Mouse (Mus musculus) CH12F3 (cell line): Measurements from ENCODE around the gene Tead4.

Experiments used
- in situ Hi-C: fragments of 300-500 bp; cut with MboI; formaldehyde crosslinking; loops from 2 replicates; pipeline ENCODE4 v1.14.3; 2020; ENCODE audit warnings: low sequenced_read_pairs

Gene Tead4

DNA sequence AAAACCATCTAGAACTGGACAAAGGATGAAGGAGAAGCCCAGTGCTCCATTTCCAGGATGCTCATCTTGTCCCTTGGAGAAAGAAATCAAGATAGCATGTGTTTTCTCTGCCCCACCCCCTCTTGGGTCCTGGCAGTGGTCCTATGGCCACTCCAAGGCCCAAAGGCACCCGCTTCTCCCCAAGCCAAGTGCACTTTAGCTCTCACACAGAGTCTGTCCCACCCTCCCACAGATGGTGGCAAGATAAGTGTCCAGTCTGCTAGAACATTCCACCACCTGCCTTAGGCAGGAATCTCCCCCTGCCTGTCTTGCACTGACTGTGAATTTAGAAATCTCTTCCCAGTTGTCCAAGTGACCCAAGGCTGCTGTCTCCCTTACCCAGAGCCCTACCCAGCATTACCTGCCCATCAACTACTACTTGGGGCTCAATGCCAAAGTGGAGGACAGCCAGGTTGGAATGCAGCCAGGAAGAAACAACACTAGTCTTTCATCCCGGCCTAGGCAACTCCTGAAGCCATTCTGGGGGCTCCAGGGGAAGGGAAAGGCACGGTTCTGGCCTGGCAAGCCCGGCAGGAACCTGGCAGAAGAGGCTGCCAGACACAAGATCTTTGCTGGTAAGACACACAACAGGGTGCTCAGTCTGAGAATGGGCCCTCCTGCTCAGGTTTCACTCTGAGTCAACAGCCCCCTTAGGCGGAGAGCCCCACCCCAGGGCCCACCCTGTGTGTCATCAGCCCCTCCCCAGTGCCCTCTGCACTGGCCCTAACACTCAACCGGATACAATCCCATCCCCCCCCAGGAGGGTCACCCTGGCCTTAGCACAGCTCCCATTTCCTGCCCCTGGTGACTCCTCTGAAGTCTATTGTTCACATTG is 4.5 kb downstream of the Tead4 start:
- in situ Hi-C loops: no loop called here

DNA sequence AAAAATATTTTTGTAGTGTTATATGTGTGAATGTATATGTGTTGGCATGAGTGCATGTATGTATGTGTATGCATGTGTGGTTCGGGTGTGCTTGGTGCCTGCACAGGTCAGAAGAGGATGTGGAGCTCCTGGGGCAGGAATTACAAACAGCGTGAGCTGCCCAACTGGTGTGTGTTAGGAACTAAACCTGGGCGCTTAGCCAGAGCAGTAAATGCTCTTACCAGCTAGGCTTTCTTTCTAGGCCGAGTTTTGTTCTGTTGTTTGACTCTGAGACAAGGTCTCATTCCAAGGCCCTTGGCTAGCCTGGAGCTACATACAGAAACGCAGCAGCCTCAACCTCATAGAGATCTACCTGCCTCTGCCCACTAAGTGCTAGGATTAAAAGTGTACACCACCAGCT is 9.3 kb downstream of the Tead4 start:
- in situ Hi-C loops: no loop called here

DNA sequence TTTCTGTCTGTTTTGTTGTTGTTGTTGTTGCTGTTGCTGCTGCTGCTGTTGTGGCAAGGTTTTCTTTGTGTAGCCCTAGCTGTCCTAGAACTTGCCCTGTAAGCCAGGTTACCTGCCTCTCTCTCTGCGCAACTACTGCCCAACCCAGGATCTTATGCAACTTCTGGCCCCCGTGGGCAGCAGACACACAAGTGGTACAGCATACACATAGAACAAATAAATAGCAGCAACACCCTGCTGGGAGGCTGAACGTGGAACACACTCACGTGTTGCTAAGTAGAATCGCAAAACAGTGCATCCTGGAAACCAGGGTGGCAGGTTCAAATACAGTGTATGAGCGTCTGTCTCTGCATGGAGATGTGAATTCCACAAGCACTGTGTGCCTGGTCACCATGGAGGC is 11.9 kb downstream of the Tead4 start:
- in situ Hi-C loops: no loop called here

DNA sequence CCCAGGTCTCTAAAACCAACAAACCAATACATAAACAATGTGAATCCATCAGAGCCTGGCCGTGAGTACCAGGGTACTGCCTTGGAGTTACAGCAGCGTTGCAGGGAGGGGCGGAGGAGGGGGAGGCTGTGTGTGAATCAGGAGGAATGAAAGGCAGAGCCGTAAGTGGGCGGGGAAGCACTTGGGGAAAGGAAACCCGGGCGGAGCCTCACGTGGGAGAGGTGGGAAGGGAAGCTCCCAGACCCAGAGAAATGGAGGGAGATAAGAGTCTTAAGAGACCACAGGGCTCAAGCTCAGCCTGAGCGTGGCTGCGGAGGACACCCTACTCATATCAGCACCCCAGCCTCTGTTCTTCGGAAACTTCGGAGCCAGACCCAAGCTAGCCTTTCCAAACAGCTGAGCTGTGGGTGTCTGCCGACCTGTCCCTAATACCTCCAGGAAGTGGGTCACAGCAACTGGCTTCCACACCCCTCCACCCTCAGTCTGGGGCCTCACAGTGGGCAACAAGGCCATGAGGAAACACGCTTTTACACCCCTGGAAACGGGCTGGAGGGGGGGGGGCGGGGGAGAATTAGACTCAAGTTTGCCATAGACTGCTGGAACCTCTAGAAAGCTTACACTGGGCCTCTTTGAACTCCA is 14.7 kb downstream of the Tead4 start:
- in situ Hi-C loops: no loop called here

DNA sequence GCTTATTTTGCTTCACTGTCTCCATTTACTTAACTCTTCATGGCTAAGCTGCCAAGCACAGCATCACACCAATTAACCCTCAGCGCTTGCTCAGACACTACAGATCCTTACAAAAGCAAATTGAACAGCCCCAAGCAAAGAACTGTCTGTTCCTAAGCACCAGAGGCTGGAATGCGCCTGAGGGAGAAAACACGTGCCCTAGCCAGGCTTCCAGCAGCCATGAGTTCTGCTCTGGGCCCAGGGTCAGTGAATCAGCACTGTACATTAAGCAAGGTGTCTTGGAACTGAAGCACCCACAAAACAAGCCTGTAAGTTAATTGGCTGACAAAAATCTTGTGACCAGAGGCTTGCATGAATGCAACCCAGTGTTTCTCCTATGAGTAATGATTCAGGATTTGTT is 18.5 kb downstream of the Tead4 start:
- in situ Hi-C loops: no loop called here

DNA sequence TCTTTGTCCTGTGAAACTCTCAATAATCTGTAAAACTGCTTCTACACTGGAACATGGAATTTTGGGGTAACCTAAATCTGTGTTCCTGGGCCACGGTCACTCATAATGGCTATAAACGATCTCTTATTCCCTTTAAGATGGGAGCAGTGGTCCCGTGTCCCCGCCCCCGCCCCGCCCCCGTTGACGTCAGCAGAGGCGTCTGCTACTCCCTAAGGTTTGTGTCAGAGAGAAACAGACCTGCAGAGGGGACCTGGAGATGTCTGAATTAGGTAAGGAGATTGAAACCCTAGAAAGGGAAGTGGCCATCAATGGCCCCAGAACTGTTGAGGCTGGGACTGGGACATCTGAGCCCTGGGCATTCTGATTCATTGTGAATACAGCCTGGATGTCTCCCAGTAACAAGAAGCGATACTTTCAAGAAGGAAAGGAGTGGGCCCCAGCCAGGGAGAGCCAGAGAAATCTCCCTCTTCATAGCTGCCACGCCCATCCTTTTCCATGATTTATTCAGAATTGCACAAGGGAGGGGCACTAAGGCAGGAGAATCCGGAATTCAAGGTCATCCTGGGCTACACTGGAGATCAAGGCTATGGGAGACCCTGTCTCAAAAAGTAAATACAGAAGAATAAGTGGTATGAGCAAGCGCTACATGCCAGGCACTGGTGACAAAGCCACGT is 20.0 kb downstream of the Tead4 start:
- in situ Hi-C loops: no loop called here

DNA sequence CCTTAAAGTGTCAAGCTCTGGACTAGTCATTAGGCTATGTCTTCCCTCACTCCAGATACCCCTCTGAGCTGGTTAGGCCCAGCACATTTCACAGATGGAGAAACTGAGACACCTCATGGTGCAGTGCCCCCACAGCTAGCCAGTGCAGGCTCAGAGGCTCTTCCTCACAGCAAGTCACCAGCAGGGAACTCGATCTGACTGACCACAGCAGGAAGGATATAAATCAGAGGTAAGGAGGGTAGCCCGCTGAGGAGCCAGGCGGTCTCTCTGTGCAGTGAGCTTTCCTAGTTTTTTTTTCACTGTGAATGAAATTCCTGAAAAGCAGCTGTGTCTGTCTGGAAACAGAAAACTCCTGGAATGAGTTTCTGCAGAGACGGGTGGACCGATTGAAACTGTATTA is 21.0 kb downstream of the Tead4 start:
- in situ Hi-C loops: no loop called here

DNA sequence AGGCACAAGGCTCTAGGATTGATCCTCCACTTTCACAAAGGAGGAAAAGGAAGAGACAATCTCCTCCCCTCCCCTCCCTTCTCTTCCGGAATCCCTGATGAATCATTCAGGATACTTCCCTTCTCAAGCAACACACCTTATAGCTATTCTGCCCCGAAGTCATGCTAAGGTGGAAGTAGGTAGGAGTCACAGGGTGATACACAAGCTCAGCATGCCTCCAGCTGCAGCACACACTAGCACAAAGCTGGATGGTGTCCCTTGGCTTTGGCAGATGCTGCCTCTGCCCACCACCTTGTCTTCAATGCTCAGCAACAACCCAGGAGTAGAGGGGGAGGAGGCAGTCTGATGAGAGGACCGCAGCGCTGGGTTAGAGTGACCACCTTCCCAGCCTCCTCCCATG is 21.5 kb downstream of the Tead4 start:
- in situ Hi-C loops: no loop called here

DNA sequence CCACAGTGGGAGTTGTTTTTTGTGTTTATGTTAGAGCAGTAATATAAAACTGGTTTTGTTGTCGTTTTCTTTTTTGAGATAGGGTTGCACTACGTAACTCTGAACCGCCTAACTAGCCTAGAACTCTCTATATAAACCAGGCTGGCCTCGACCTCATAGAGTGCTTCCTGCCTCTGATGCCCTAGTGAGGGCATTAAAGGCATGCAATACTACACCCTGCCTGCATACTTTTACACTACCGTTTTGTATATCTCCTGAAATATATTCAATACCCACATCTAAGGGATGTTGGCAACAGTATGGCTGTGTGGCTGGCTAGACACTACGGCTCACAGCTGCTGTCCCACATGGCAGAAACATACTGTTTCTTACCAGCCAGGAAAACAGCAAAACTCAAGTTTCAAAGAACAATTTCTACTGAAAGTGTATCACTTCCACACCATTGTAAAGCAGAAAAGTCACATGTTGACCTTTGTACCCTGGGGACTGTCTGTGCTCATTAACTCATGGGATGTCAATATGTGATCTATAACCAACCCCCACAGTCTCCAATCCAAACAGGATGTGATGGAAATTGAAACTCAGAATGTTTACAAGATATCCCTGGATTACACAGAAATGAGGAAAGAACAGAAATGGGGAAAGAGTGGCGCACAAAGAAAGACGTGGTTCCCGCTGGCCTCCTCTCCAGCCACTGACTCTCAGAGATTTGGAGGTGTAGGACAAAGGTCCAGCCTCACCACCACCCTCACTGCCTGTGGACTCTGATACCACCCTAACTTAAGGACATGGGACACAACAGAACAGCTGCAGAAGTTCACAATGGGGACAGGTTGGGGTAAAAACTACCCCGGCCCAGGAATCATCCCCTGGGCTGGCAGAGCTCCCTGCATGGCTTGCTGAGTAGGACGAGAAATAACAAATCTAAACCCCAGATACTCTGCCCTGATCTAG is 23.2 kb downstream of the Tead4 start:
- in situ Hi-C loops: no loop called here

DNA sequence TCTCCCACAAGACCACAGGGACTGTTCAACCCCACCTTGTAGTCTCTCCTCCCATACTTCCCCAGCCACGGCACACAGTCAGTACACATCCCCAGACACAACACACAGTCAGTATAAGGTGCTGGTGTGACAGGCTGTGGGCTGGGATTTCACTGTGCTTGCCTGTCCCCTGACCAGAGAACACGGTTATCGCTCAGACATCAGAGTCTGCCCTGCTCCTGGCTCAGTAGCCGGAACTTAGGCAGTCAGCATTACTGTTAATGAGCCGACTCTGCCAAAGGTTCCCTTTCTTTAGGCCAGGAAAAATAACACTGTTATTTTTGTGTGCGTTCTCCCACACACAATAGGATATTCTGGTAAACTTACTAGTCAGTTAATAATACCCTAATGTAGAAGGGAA is 24.3 kb downstream of the Tead4 start:
- in situ Hi-C loops: no loop called here

DNA sequence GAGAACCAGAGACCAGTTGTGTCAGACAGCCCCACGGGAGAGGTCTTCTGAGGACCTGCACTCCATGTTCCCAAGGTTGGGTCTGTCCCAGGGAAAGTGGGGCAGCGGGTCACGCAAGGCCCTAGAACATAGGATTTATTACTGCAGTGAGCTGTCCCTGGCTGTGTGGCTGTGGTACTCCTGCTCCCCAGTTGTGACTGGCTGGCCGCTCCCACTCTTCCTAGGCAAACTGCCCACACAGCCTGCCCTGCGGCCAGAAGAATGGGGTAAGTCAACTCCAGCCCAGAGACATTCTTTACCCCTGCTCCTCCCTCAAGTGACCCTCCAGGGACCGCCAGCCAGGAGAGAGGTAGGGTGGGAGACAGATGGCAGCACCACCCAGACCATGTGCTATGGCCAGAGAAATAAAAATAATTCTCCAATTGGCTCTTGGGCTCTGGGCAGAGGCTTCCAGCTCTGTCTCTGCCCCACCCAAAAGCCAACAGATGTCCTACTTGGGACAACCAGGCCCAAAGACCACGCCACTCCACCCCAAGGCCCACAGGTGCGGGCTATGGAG is 25.0 kb downstream of the Tead4 start:
- in situ Hi-C loops: no loop called here

DNA sequence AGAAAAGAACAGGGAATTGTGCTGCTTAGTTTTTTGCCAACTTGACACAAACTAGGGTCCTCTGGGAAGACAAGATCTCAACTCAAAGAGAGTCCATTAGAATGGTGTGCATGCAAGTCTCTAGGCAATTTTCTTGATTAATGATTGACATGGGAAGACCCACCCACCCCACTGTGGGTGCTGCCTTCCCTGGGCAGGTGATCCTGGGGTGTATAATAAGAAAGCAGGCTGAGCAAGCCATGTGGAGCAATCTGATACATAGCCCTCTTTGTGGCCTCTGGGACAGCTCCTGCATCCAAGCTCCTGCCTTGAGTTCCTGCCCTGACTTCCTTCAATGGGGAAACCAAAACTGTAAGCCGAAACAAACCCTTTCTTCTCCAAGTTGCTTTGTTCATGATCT is 27.1 kb downstream of the Tead4 start:
- in situ Hi-C loops: no loop called here

DNA sequence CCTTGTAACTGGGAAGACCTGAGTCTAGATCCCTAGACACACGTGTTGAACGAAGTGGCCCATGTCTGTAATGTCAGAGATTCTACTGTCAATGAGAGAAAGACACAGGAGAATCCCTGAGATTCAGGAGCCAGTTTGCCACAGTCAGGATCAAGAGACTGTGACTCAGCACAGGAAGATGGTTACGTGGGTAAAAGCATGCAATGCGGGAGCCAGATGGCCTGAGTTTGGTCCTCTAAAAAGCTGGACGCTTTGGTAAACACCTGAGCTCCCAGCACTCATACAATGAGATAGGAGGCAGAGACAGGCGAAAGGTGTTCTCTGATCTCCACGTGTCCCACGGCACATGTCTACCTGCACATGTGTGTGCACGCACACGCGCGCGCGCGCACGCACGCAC is 27.9 kb downstream of the Tead4 start:
- in situ Hi-C loops: no loop called here

DNA sequence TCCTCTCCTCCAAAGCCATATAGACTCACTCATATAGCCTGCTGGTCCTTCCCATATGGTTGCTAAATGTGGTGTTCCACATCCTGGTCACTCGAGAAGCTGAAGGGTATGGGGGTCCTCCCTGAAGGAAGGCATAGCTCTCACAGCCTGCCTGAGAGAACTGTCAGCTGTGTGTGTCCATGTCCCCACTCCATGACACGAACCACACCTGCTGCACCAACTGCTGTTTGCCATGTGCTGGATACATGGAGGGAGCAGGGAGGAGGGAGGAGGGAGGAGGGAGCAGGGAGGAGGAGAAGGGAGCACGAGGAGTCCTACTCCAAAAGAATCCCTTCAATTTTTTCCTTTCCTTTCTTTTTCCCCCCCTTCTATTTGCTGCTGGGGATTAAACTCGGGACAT is 30.8 kb downstream of the Tead4 start:
- in situ Hi-C loops: no loop called here

DNA sequence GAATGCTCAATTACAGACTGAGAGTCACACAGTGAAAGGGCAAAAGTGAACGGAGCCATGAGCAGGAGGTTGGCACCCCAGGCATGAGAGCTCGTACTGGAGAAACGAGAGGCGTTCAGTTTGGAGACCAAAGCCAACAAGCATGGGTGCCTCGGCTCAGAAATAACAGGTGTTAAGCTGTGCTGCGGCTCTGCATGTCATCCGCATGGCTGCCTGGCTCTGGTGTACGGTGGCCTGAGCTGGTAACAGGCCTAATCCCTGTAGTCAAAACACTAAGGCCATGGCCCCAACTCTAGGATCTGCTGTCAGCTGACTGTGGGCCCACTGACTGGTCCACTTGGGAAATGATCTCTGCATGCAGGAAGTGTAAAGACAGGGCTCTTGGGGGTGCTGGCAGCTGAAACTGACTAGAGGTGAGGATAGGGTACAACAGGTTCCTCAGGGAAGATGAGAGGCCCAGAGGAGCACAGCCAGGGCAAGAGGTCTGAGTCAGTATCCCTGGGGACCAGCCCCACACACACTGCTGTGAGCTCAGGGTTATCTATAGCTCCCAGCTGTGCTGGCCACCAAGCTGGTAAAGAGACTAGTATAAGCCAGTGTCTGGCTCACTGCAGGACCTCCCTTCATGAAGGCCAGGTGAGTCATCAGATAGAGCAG is 35.6 kb downstream of the Tead4 start:
- in situ Hi-C loops: no loop called here

DNA sequence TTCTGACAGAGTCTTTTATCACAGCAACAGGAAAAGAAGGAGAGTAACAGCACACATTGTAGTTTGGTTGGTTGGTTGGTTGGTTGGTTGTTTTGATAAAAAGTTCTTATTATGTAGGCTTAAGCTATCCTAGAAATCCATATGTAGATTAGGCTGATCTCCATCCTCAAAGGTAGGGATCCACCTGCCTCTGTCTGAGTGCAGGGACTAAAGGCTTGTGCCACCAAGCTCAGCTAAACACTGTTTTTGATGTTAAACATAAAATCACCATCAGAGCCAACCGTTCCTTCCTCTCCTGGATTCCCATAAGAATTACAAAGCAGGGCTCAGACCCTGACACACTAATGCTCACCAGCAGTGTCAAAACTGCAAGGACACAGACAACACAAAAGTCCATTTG is 39.1 kb downstream of the Tead4 start:
- in situ Hi-C loops: no loop called here

DNA sequence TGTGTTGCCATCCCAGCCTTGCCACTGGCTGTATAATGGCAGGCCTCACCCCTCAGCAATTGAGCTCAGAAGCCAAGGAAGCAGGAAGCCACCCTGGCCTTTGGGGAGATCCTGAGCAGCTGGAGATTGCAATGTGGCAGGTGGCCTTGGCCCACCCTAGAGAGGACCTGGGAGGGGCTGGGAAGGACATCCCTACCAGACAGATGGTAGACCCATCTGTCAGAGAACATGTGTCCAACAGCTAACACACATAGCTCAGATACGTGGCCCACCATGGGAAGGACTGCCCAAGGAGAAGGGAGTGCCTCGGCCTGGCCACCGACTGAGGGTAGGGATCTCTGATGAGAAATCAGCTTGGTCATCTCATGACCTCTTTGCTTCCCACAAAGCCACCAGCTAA is 41.4 kb downstream of the Tead4 start:
- in situ Hi-C loops: no loop called here

DNA sequence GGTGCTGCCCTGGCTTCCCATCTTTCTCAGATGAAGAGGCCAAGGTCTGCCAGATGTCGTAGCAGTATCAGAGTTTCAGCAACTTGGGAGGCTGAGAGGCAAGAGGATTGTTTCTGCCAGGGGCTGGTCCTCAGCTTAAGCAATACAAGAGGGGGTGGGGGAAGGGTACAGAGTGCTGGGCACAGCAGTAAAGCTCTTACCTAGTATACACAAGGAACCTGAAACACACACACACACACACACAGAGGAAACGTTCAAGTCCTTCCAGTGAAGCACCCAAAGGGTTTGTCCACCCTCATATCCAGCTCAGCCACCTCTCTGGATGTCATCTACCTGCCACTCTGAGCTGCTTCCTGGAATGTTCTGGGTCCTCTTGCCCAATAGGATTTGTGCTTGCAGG is 44.7 kb downstream of the Tead4 start:
- in situ Hi-C loops: no loop called here

DNA sequence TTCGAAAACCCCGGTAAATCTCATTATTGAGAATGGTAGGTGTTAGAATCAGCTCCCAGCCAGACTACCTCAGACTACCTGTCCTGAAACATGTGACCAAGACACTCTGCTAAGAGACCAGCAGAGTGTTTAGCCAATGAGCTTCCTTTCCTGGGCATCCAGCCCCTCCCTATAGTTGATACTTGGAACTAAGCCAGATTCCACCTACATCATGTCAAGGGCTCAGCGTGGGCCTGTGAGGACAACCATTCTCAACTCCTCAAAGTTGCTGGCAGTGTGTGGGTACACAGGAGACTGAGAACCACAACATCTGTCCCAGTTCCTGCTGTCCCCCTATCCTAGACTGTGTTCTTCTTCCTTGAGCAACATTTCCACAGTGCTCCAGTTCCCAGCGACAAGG is 45.3 kb downstream of the Tead4 start:
- in situ Hi-C loops: no loop called here

DNA sequence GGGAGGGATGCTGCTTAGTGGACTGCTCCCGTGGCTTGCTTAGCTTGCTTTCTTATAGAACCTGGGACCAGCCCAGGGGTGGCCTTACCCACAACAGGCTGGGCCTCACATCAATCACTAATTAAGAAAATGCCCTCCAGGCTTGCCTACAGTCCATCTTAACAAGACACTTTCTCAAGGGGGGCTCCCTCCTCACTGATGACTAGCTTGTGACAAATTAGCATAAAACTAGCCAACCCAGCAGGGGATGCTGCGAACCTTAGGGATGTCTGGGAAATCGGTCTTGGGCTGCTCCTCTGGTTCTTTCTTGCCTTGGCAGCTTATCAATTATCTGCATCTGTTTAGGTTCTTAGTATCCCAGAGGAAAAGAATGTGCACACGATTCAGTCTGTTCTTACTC is 46.1 kb downstream of the Tead4 start:
- in situ Hi-C loops: no loop called here
